In the genomic region with DNA sequence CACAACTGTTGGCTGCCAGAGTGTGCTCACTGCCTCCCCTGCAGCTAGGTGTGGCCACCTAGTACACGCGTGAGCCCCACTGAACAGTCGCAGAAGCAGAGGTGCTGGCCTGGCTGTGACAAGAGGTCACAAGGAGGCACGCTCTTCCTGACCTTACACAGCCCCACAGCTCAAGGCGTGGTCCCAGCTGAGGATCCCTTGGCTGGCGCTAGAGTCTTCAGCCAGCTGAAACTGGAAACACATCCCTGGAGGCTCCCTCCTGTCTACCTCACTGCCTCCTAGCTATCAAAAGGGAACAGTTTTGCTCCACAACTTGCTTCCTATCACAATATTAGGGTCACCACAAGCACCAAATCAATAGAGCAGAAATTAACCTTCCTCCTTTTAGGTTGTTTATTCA, we compare ENCODE assay signal across 24 mouse cellular contexts. TPM values are rescaled to one million over a fixed set of nuclear protein-coding genes. Genes with fewer than 3 reads are reported as not detected.
DNase-seq lines count a peak whose midpoint lies in the region; TF ChIP-seq lines count a peak whose summit lies in the region.
"Had no signal": no experiment of that assay in that cellular context is flagged by ENCODE, and none has a peak within 500 bp of the region (broad histone marks: within the 10 kb centered on the region; RNA-seq: fewer than 3 reads in every experiment).

No protein-coding gene starts in this region.

- TF ChIP-seq CTCF in left cerebral cortex, adult 2 months (IDR thresholded peaks at IDR 0.05): no peak
- TF ChIP-seq CTCF in E14TG2a.4 (conservative IDR thresholded peaks at IDR 0.05; ENCODE audit: low read length): no peak
- no peak for TF ChIP-seq CTCF in olfactory bulb, adult 2 months (IDR thresholded peaks at IDR 0.05; ENCODE audit: insufficient read depth, low read depth, low read length)

- H3K36me3 ChIP-seq in E14TG2a.4 (ENCODE audit: insufficient read depth, low read length) (peaks cover 52% of the 10 kb centered on the region), ES-E14 (ENCODE audit: control insufficient read depth, insufficient read depth, low read length, poor library complexity, severe bottlenecking) (peaks cover 17% of the 10 kb centered on the region; the same call in 1 of the 2 replicates)

- peaks cover 60% of the 10 kb centered on the region for H3K4me1 ChIP-seq in E14TG2a.4 (replicated peaks; ENCODE audit: low read depth, low read length)
- peaks cover 3 to 24% of the 10 kb centered on the region in 2 experiments for H3K4me1 ChIP-seq in ES-E14 (ENCODE audit: control insufficient read depth in 2 of 2, insufficient read depth in 2 of 2, low read length in 2 of 2, poor library complexity in 1 of 2)
- peaks cover 17% of the 10 kb centered on the region for H3K4me1 ChIP-seq in olfactory bulb, adult 2 months (ENCODE audit: control insufficient read depth, insufficient read depth, low read length)
- H3K4me1 ChIP-seq: embryonic facial prominence, embryonic 15.5 days; forebrain, embryonic 10.5 days; heart, embryonic 12.5 days; hindbrain, embryonic 10.5 days had no signal

- 86% methylated on average over 6 of the region's 6 CpGs for WGBS in olfactory bulb, adult 2 months

- DNase-seq in left cerebral cortex, adult 2 months (ENCODE audit: extremely low spot score in 1 of 2, low spot score in 2 of 2): no peak
- no peak for DNase-seq in left cerebral cortex, adult 11 months (ENCODE audit: low spot score)
- DNase-seq in ES-E14 (ENCODE audit: low read depth, low spot score): peak; percentile 66
- no peak for DNase-seq in adrenal gland, adult 2 months
- DNase-seq in adrenal gland, postnatal 4 days (ENCODE audit: low spot score in 2 of 2): no peak
- DNase-seq: adrenal gland, postnatal 14 days; cerebellum, adult 2 months; cerebellum, postnatal 10 days; embryo, embryonic 11 days; gastrocnemius, adult 2 months; gastrocnemius, postnatal 25 days had no signal

- H3K9me3 ChIP-seq in E14TG2a.4 (ENCODE audit: low read length) (no peaks in the 10 kb centered on the region), ES-E14 (ENCODE audit: control insufficient read depth, insufficient read depth, low read depth, low read length) (no peaks in the 10 kb centered on the region)
- H3K9me3 ChIP-seq: embryonic facial prominence, embryonic 15.5 days; forebrain, embryonic 10.5 days; heart, embryonic 12.5 days; hindbrain, embryonic 10.5 days had no signal

- H3K9ac ChIP-seq in ES-E14 (ENCODE audit: insufficient read depth, low read depth, low read length, poor library complexity, severe bottlenecking): no peak overlapping the region
- H3K9ac ChIP-seq: embryonic facial prominence, embryonic 15.5 days; heart, embryonic 12.5 days; hindbrain, embryonic 14.5 days had no signal

- in situ Hi-C loops in ES-E14 (cut with MboI; ENCODE audit: low sequenced_read_pairs in 2 of 2, unreplicated experiment in 2 of 2): no loop called here

- intact Hi-C loops in left cerebral cortex, adult 2 months (cut with DNase I): no loop called here

- H3K27me3 ChIP-seq in E14TG2a.4 (ENCODE audit: insufficient read depth, low read length): no peaks in the 10 kb centered on the region
- H3K27me3 ChIP-seq: CH12.LX; embryonic facial prominence, embryonic 15.5 days; heart, embryonic 12.5 days; Patski had no signal

- no peak for TF ChIP-seq POLR2A in olfactory bulb, adult 2 months (IDR thresholded peaks at IDR 0.05; ENCODE audit: insufficient read depth, low read depth, low read length)

- H3K4me3 ChIP-seq in left cerebral cortex, adult 2 months: no peak overlapping the region
- H3K4me3 ChIP-seq in E14TG2a.4 (replicated peaks; ENCODE audit: low read length): peak overlapping the region; percentile 48
- no peak overlapping the region for H3K4me3 ChIP-seq in ES-E14 (ENCODE audit: insufficient read depth in 1 of 2, low read depth in 1 of 2, low read length in 2 of 2, poor library complexity in 1 of 2, severe bottlenecking in 1 of 2)
- H3K4me3 ChIP-seq in olfactory bulb, adult 2 months (ENCODE audit: insufficient read depth, low read depth, low read length): no peak overlapping the region
- H3K4me3 ChIP-seq: embryonic facial prominence, embryonic 15.5 days; erythroblast, embryonic 14.5 days; forebrain, embryonic 10.5 days; gastrocnemius, adult 2 months; heart, embryonic 12.5 days; hindbrain, embryonic 10.5 days had no signal

- peak overlapping the region; percentile 90 for H3K27ac ChIP-seq in left cerebral cortex, adult 2 months
- H3K27ac ChIP-seq in ES-E14 (ENCODE audit: insufficient read depth, low read depth, low read length, poor library complexity, severe bottlenecking): peak overlapping the region; percentile 20
- peak overlapping the region; percentile 92; the same call in 1 of the 2 replicates for H3K27ac ChIP-seq in olfactory bulb, adult 2 months (ENCODE audit: insufficient read depth, low read depth, low read length)
- H3K27ac ChIP-seq: embryonic facial prominence, embryonic 15.5 days; forebrain, embryonic 10.5 days; gastrocnemius, adult 2 months; hindbrain, embryonic 10.5 days; hindbrain, embryonic 14.5 days had no signal

TF ChIP-seq in ES-E14, 5 proteins besides CTCF, POLR2A, EP300 and RAD21:
- no peak for TF ChIP-seq MAFK (IDR thresholded peaks at IDR 0.05; ENCODE audit: insufficient read depth, low read depth, low read length)

RNA-seq across cellular contexts. Expression of gene Tmem121b, which starts 17.6 kb away (rescaled TPM):
- total RNA-seq in left cerebral cortex, adult 2 months (2021): 10 to 100 TPM; 56.1 to 57.4 TPM
- total RNA-seq in ES-E14 (2012; rRNA removed): 0.09 and 0.11 TPM in 2 replicates
- polyA plus RNA-seq in olfactory bulb, adult 2 months (2012; ENCODE audit: insufficient read depth, insufficient read length, low replicate concordance, missing spikeins): not detected in 2 replicates
- under 1 TPM; 0.06 to 0.10 TPM for total RNA-seq in adrenal gland, adult 2 months (2021)
- polyA plus RNA-seq in adrenal gland, adult 2 months (2012; rRNA removed): 0.03 and 0.12 TPM in 2 replicates
- 1 to 10 TPM in 1 of 2 experiments, under 1 TPM in 1; 0.96 to 1.2 TPM for total RNA-seq in adrenal gland, postnatal 4 days (2021)
- total RNA-seq: CH12.LX; gastrocnemius, adult 2 months; gastrocnemius, postnatal 25 days; granulocyte monocyte progenitor cell, adult 5-6 weeks; heart, adult 8-10 months; heart, postnatal 25 days had no signal
- polyA plus RNA-seq: erythroblast, embryonic 14.5 days had no signal

RNA-seq across cellular contexts. Expression of gene Hdhd5, which starts 19.9 kb away (rescaled TPM):
- 10 to 100 TPM; 35.2 to 41.0 TPM for total RNA-seq in left cerebral cortex, adult 2 months (2021)
- total RNA-seq in ES-E14 (2012; rRNA removed): 27.4 and 36.5 TPM in 2 replicates
- not detected in 2 replicates for polyA plus RNA-seq in olfactory bulb, adult 2 months (2012; ENCODE audit: insufficient read depth, insufficient read length, low replicate concordance, missing spikeins)
- total RNA-seq in adrenal gland, adult 2 months (2021): 10 to 100 TPM; 25.2 to 26.8 TPM
- polyA plus RNA-seq in adrenal gland, adult 2 months (2012; rRNA removed): 27.6 and 30.3 TPM in 2 replicates
- total RNA-seq in adrenal gland, postnatal 4 days (2021): 10 to 100 TPM; 34.8 to 35.1 TPM

RNA-seq across cellular contexts. Expression of gene Il17ra, which starts 48.2 kb away (rescaled TPM):
- total RNA-seq in left cerebral cortex, adult 2 months (2021): 10 to 100 TPM; 14.8 to 19.7 TPM
- 7.0 and 9.1 TPM in 2 replicates for total RNA-seq in ES-E14 (2012; rRNA removed)
- 39.1 TPM in 1 of 2 replicates, not detected in the other for polyA plus RNA-seq in olfactory bulb, adult 2 months (2012; ENCODE audit: insufficient read depth, insufficient read length, low replicate concordance, missing spikeins)
- total RNA-seq in adrenal gland, adult 2 months (2021): 10 to 100 TPM in 1 of 2 experiments, 1 to 10 TPM in 1; 8.7 to 10.5 TPM
- 9.2 and 15.1 TPM in 2 replicates for polyA plus RNA-seq in adrenal gland, adult 2 months (2012; rRNA removed)
- 10 to 100 TPM in 1 of 2 experiments, 1 to 10 TPM in 1; 9.9 to 14.4 TPM for total RNA-seq in adrenal gland, postnatal 4 days (2021)

Comparison
In these comparisons a context has a peak if more than half of its experiments do, and no peak if none do; other contexts are left out.
1. H3K27ac ChIP-seq: peak in every context shown above with its lines; median percentile 92 in olfactory bulb, adult 2 months; 90 in left cerebral cortex, adult 2 months; 20 in ES-E14.
2. RNA of gene Tmem121b, which starts 17.6 kb away (total RNA-seq): 56.1 to 57.4 TPM in left cerebral cortex, adult 2 months; 0.96 to 1.2 TPM in adrenal gland, postnatal 4 days, 0.06 to 0.10 TPM in adrenal gland, adult 2 months and 0.09 to 0.11 TPM in ES-E14; every median in the first group is over 10 times any median in the second.